Mouse (Mus musculus) midbrain, embryonic 16.5 days (tissue): ENCODE measurements at regions not wholly inside any gene's neighbourhood (a gene's known extent, or its start where the extent isn't known, plus 50 kb on each side); places are given as distances from the start of the nearest gene placed in this dataset.

ENCODE experiments used
- ATAC-seq: fragments of 200-750 bp; cut with Nextera tagmentation; 2 replicates; pipeline ENCODE4 v1.8.0; 2017; ENCODE audit warnings: moderate TSS enrichment
- H3K27ac ChIP-seq: fragments of 300-500 bp; sonication (generic); 2 replicates; pipeline ENCODE4 v1.5.1; 2014; ENCODE audit warnings: mild to moderate bottlenecking, low read length, mixed read lengths
- H3K27me3 ChIP-seq: fragments of 300-500 bp; sonication (generic); 2 replicates; pipeline ENCODE4 v1.6.1; 2014; ENCODE audit warnings: low read depth, low read length, mixed read lengths; ENCODE audit not compliant: control insufficient read depth, insufficient read depth
- H3K36me3 ChIP-seq: fragments of 300-500 bp; sonication (generic); 2 replicates; pipeline ENCODE4 v1.6.1; 2014; ENCODE audit warnings: mild to moderate bottlenecking, low read length, moderate library complexity, mixed read lengths; ENCODE audit not compliant: control insufficient read depth, insufficient read depth
- H3K4me1 ChIP-seq: fragments of 300-500 bp; sonication (generic); 2 replicates; pipeline ENCODE4 v1.6.1; 2014; ENCODE audit warnings: mild to moderate bottlenecking, low read length, mixed read lengths; ENCODE audit not compliant: control insufficient read depth, insufficient read depth
- H3K4me2 ChIP-seq: fragments of 300-500 bp; sonication (generic); 2 replicates; pipeline ENCODE4 v1.6.1; 2014; ENCODE audit warnings: mild to moderate bottlenecking, low read length, mixed read lengths
- H3K4me3 ChIP-seq: fragments of 300-500 bp; sonication (generic); 2 replicates; pipeline ENCODE4 v1.5.1; 2014; ENCODE audit warnings: low read depth, mild to moderate bottlenecking, low read length, moderate library complexity, mixed read lengths
- H3K9ac ChIP-seq: fragments of 300-500 bp; sonication (generic); 2 replicates; pipeline ENCODE4 v1.6.1; 2014; ENCODE audit warnings: low read depth, low read length, mixed read lengths
- H3K9me3 ChIP-seq: fragments of 300-500 bp; sonication (generic); replicated peaks from 2 replicates; pipeline ENCODE4 v1.6.1; 2014; ENCODE audit warnings: mild to moderate bottlenecking, low read length, mixed read lengths; ENCODE audit not compliant: control insufficient read depth, poor library complexity, severe bottlenecking
- WGBS: fragments of 180-500 bp; shearing (Covaris S2); extraction: QIAGEN DNeasy Blood & Tissue Kit; methylation state at CpG from one replicate; pipeline ENCODE4 v1.1.7; 2014; 5-methylcytosine and 5-hydroxymethylcytosine counted together

- 97% methylated on average over 1 of the region's 1 CpGs for WGBS
- H3K36me3 ChIP-seq, result no peaks in the 10 kb centered on the region
- no peaks in the 10 kb centered on the region for H3K4me1 ChIP-seq
- H3K9me3 ChIP-seq, result no peaks in the 10 kb centered on the region
- H3K9ac ChIP-seq, result no peak overlapping the region
- H3K27me3 ChIP-seq, result no peaks in the 10 kb centered on the region
- H3K4me3 ChIP-seq, result no peak overlapping the region
- no peak for ATAC-seq
- no peak overlapping the region for H3K4me2 ChIP-seq
- H3K27ac ChIP-seq, result no peak overlapping the region
Observed at GRCm38 (mm10) chr5:55276265-55276837, 1278.1 kb downstream of the Stim2 start.

DNA sequence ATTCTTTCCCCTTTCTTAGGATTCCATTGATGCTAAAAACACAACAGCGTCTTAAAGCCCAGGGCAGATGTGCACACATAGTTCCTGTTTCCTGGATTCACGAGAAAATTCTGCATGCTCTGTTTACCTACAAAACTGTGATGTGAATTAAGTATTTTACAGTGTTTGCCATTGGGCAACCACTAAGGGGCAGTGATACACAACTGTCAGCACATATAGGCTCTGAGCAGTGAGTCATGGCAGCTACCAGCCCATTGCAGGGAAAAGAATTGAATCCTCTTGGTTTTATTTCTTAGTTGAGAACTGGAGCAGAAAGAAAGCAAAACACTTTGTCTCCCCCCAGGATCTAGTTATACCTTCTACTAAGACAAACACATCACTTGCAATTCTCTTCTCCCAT, 1295.0 kb downstream of the Stim2 start:
- Histone ChIP-seq H3K4me3 (no peak overlapping the region), H3K27ac (0 out of 2 replicates have a peak overlapping the region, but pooled peaks have one; percentile 28), H3K27me3 (no peaks in the 10 kb centered on the region), H3K4me1 (peaks cover 7% of the 10 kb centered on the region; the same call in 1 of the 2 replicates), H3K36me3 (no peaks in the 10 kb centered on the region), H3K4me2 (no peak overlapping the region), H3K9me3 (no peaks in the 10 kb centered on the region), H3K9ac (no peak overlapping the region)
- 55% methylated on average over 2 of the region's 2 CpGs for WGBS
- ATAC-seq, result peak; percentile 84

DNA sequence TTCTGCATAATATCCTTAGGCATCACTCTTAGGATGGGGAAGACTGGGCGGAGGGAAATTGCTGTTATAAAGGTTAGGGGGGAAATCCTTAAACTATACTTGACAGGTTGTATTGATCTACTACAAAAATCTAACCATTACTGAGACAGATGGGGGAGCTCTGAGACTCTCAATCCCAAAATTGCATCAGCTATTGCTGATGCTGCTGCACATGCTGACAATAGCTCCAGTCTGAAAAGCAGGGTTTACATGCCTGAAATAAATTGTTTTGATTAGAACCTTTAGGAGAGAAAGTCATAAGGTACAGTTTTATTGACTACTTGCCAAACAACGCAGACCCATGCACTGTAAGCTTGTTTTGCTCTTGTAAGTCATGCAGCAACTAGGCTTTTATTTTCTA, 1295.7 kb downstream of the Stim2 start:
- H3K4me3 ChIP-seq, result no peak overlapping the region
- WGBS, result 41% methylated on average over 2 of the region's 2 CpGs
- peak; percentile 89; the same call in 1 of the 2 replicates for ATAC-seq
- peaks cover 7% of the 10 kb centered on the region; the same call in 1 of the 2 replicates for H3K4me1 ChIP-seq
- H3K27ac ChIP-seq, result peak overlapping the region; percentile 50
- no peaks in the 10 kb centered on the region for H3K9me3 ChIP-seq
- no peaks in the 10 kb centered on the region for H3K27me3 ChIP-seq
- no peaks in the 10 kb centered on the region for H3K36me3 ChIP-seq
- H3K4me2 ChIP-seq, result no peak overlapping the region
- H3K9ac ChIP-seq, result no peak overlapping the region

DNA sequence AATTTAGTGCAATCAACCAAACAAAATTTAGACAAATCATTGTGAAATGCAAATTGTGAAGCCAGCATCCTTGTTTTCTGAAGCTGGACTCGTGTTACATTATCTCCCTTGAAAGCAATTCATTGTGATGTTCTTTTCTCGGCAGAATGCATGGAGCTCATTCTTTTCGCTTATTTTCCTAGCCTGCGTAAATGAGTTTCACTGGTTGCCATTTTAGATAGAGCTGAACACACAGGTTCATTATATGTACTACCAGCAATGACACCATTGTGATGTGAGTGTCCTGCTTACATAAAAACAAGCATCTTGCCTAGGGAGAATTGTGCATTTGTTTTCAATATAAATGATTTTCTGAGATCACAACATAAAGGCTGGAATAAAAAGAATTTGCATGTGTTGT, 1296.5 kb downstream of the Stim2 start:
- peaks cover 7% of the 10 kb centered on the region; the same call in 1 of the 2 replicates for H3K4me1 ChIP-seq
- H3K36me3 ChIP-seq, result no peaks in the 10 kb centered on the region
- 32% methylated on average over 4 of the region's 4 CpGs for WGBS
- no peaks in the 10 kb centered on the region for H3K9me3 ChIP-seq
- H3K27ac ChIP-seq, result peak overlapping the region; percentile 50
- no peaks in the 10 kb centered on the region for H3K27me3 ChIP-seq
- H3K4me3 ChIP-seq, result no peak overlapping the region
- H3K9ac ChIP-seq, result no peak overlapping the region
- no peak overlapping the region for H3K4me2 ChIP-seq
- ATAC-seq, result no peak

DNA sequence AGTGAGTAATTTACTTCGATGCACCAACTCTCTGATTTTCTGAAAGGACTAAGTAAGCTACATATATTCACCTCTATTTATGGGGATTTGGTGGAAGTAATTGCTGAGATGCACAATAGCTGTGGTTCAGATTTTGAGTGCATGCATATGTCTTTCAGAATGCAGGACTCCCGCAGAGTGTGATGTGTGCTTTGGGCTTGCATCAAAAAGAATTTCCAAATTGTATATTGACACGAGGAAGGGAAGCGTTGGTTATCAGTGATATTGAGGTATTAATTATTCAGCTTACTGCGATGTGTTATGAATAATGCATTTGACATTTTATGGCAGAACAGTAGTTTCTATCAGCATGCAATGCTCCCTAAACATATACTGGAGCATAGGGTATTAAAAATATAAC, 1303.2 kb downstream of the Stim2 start:
- Histone ChIP-seq H3K36me3 (no peaks in the 10 kb centered on the region), H3K4me1 (no peaks in the 10 kb centered on the region), H3K9ac (no peak overlapping the region), H3K4me3 (no peak overlapping the region), H3K9me3 (no peaks in the 10 kb centered on the region), H3K27ac (no peak overlapping the region), H3K4me2 (no peak overlapping the region), H3K27me3 (no peaks in the 10 kb centered on the region)
- peak; percentile 66 for ATAC-seq
- 43% methylated on average over 5 of the region's 5 CpGs for WGBS

- no peak overlapping the region for H3K4me2 ChIP-seq
- no peak for ATAC-seq
- no peaks in the 10 kb centered on the region for H3K36me3 ChIP-seq
- no peaks in the 10 kb centered on the region for H3K4me1 ChIP-seq
- 88% methylated on average over 1 of the region's 1 CpGs for WGBS
- H3K9me3 ChIP-seq, result no peaks in the 10 kb centered on the region
- no peak overlapping the region for H3K9ac ChIP-seq
- no peak overlapping the region for H3K27ac ChIP-seq
- no peaks in the 10 kb centered on the region for H3K27me3 ChIP-seq
- no peak overlapping the region for H3K4me3 ChIP-seq
Observed at GRCm38 (mm10) chr5:55345968-55346367, 1347.7 kb downstream of the Stim2 start.

DNA sequence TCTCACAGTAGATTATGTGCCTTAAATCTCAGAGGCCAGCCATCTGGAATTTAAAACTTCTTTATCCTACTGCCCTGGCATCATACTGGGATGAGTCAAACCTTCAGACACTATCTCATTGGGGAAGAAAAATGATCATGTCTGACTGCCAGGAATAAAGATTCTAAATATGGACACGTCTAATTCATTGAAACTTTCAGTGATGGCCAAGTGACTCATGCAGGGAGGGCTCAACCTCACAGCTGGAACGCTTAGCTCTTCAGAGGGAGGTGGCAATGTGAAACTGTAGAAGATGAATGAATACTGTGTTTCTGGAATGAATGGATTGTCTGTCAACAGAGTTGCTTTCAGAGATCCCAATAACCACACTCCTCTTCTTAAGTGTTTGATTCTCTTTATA, 1357.2 kb downstream of the Stim2 start:
- ATAC-seq, result no peak
- WGBS, result 30% methylated on average over 2 of the region's 2 CpGs

GRCm38 (mm10) chr5:55374295-55374694, 1376.0 kb downstream of the Stim2 start:
- H3K4me1 ChIP-seq, result no peaks in the 10 kb centered on the region
- H3K9me3 ChIP-seq, result no peaks in the 10 kb centered on the region
- no peak overlapping the region for H3K4me3 ChIP-seq
- no peak overlapping the region for H3K4me2 ChIP-seq
- H3K9ac ChIP-seq, result no peak overlapping the region
- no peak for ATAC-seq
- H3K27ac ChIP-seq, result no peak overlapping the region
- no peaks in the 10 kb centered on the region for H3K36me3 ChIP-seq
- no peaks in the 10 kb centered on the region for H3K27me3 ChIP-seq
- 94% methylated on average over 3 of the region's 3 CpGs for WGBS

More for the DNA sequence above, 1357.2 kb downstream of the Stim2 start:
- Histone ChIP-seq H3K27me3 (no peaks in the 10 kb centered on the region), H3K36me3 (no peaks in the 10 kb centered on the region), H3K9ac (no peak overlapping the region), H3K9me3 (no peaks in the 10 kb centered on the region), H3K4me3 (no peak overlapping the region), H3K4me2 (no peak overlapping the region), H3K27ac (no peak overlapping the region), H3K4me1 (no peaks in the 10 kb centered on the region)

GRCm38 (mm10) chr5:55390846-55391245, 1392.5 kb downstream of the Stim2 start:
- Histone ChIP-seq H3K27ac (no peak overlapping the region), H3K4me3 (no peak overlapping the region), H3K9me3 (no peaks in the 10 kb centered on the region), H3K36me3 (no peaks in the 10 kb centered on the region), H3K4me1 (no peaks in the 10 kb centered on the region), H3K27me3 (no peaks in the 10 kb centered on the region), H3K4me2 (no peak overlapping the region), H3K9ac (no peak overlapping the region)
- WGBS, result 14% methylated on average over 4 of the region's 4 CpGs
- ATAC-seq, result no peak
